Mouse (Mus musculus) liver, adult 2 months (tissue): Measurements from ENCODE around the gene Trim66.

Source experiments
- CTCF ChIP-seq: fragments of 200-500 bp; IDR thresholded peaks from 2 replicates; pipeline ENCODE4 v1.5.1; 2011; ENCODE audit warnings: low read depth, low read length, control low read depth
- POLR2A ChIP-seq: fragments of 200-500 bp; IDR thresholded peaks from 2 replicates; pipeline ENCODE4 v1.6.1; 2011; ENCODE audit warnings: low read length, control low read depth; ENCODE audit not compliant: insufficient read depth; ENCODE audit errors: extremely low read depth

- no peak for TF ChIP-seq CTCF
- TF ChIP-seq POLR2A, result no peak
Observed at GRCm38 (mm10) chr7:109399299-109399698, 108.6 kb downstream of the Trim66 start.
